Mouse (Mus musculus) pancreas, adult 10 weeks (tissue): ENCODE data around the gene BC030500. TPM values are rescaled to one million over a fixed set of nuclear protein-coding genes. Genes with fewer than 3 reads are reported as not detected.

Experiments
- polyA plus RNA-seq: library from polyadenylated mRNA; stranded (reverse); fragments of 350-450 nt; fragmentation: Illumina TruSeq; extraction: RNeasy Lipid Tissue Mini Kit (QIAGEN cat#74804); gene quantifications from one replicate; pipeline ENCODE4 v1.2.3, GENCODE M21; 2015; ENCODE audit warnings: low read depth, low replicate concordance; ENCODE audit not compliant: insufficient read depth

The BC030500 gene
- not detected for polyA plus RNA-seq

DNA sequence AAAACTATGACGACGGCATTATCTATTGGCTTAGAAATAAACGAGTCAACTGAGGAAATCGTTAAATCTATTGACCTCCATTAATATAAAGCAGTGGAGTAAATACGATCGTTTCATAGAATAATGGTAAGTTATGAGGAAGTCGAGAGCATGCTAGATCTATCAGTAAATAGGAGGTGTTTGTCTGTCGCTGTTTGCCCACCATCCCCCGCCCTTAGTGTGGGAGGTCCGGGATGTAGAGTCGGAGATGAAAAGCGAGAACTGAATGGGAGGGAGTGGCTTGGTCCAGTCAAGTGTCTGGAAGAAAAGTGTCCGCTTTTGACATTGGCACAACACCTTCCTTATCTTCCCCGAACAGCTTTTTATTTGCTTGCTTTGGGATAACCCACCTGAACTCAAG, at the start of gene BC030500:
BC030500 (plus strand) TSS at position 79 of the 400 bp plus-strand sequence.

DNA sequence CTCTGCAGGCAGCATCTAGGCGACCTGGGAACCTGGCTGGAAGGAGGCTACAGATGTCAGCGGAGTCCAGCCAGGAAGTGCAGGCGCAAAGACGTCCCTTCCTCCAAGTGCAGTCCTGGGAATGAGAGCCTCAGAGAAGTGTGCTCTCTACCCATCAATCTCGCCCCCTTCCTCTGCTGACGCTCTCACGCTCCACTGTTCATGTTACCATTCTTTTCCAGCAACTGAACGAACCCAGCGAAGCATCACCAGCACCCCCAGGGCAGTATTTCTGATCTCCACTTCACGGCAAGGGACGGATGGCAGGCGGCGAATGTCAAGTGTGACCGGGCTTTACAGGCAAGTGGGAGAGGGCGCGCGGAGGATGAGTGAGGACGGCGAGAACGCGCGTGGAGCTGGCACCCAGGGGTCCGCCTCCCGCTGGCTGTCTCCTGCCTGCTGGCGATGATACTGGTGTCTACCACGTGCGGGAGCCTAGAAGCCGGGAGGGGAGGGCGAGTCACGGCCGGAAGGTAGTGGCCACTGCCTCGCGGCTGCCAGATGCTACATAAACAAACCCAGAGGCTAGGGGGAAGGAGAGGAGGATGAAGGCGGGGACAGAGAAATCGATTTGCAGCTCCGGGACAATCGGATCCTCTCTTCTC, 763 bp downstream of the BC030500 start, which contains the start of gene Galntl6:
Galntl6 (minus strand) TSS at position 445 of the 644 bp plus-strand sequence.

Other genes with a start within 250 kb of the BC030500 start
- not detected for gene Galntl6, start 885 bp downstream of the BC030500 start, polyA plus RNA-seq